Mouse (Mus musculus) CD4-positive, CD25-positive, alpha-beta regulatory T cell, adult 2 months (primary cell): ENCODE results near the gene Smyd1.
"Not testable (repeated sequence)": the region's sequence is repeated elsewhere in the genome, so short reads cannot be mapped to it uniquely, and the experiment has no call there.

Experiments used
- DNase-seq: peaks from one replicate; pipeline ENCODE4 v3.0.0-alpha.2; 2012; ENCODE audit warnings: low read depth, low spot score

Gene Smyd1

DNA sequence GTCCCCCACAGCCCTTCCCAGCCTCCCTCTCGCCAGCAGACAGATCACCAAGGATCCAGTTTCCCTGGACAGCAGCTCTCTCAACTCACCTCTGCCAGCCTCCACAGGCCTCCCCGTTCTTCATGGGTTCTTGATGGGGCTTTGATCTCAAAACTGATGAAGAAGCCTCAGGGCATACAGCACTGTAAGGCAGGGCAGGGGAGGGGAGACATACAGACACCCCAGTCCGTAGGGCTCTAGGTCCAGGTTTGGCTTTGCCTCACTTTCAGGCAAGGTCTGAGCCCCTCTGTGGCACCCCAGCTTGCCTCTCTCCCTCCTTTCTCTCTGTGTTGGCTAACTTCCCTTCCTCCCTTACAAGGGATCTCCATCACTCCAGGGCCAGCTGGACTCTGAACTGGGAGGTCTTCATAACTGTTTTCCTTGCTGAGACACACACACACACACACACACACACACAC is at the start of gene Smyd1:
Gene Smyd1, minus strand, starts transcription at position 408 of the 458 bp plus-strand sequence.
- no peak for DNase-seq

GRCm38 (mm10) chr6:71371085-71371605 is 49.1 kb upstream of the Smyd1 start:
- no peak for DNase-seq

GRCm38 (mm10) chr6:71369416-71369815 is 47.4 kb upstream of the Smyd1 start:
- no peak for DNase-seq

DNA sequence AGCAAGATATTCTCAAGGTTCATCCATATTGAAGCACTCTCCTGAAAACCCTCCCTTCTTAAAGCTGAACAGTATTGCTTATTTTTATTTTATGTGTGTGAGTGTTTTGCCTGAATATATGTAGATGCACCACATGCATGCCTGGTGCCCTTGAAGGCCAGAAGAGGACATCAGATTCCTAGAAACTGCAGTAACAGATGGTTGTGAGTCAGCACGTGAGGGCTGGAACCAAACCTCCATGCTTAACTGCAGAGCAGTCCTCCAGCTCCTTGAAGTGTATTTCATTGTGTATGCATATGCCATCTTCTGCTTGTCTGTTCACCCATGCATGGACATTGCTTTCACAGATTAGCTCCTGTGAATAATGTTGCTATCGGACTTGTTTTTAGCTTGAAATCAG is 42.0 kb upstream of the Smyd1 start:
- DNase-seq: no peak

- DNase-seq: no peak
Observed at GRCm38 (mm10) chr6:71361156-71361670, 39.2 kb upstream of the Smyd1 start.

DNA sequence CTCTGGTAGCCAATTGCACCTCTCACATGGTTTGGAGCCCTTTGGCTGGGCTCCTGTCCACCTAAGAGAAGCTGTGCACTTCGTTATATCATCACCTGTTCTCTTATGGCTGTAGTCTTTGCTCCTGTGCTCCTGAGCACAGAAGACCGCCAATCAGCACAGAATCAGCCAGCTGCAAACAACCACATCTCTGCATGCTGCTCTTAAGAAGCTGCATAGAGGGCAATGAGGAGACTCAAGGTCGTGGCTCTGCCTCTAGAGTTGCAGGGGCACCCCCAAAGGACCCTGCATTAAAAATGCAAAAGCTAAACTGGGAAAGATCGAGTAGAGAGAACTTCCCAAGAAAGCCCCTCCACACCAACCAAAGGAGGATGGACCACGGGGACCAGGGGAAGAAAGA is 38.7 kb upstream of the Smyd1 start:
- no peak for DNase-seq

GRCm38 (mm10) chr6:71360221-71360620 is 38.2 kb upstream of the Smyd1 start:
- no peak for DNase-seq

GRCm38 (mm10) chr6:71357493-71357892 is 35.5 kb upstream of the Smyd1 start:
- no peak for DNase-seq

DNA sequence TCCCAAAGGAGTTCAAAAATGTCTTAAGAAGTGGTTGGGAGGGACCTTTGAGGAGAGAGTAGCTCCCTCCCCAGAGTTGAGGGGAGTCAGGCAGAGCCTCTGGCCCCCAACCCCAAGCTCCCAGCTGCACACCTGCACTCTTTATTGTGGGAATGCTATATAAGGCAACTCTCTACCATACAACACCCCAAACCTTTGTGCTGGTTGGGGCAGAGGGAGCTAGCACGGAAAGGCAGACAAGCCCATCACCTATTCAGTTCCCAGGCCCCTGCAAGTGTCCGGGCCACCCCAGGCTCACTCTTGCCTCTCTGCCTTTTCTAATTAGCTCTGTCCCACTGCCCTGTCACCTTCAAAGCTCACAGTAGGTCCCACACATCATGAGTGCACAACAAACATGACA is 31.7 kb upstream of the Smyd1 start:
- no peak for DNase-seq

- DNase-seq: no peak
Observed at GRCm38 (mm10) chr6:71352866-71353427, 30.9 kb upstream of the Smyd1 start.

GRCm38 (mm10) chr6:71352201-71352600 is 30.2 kb upstream of the Smyd1 start:
- DNase-seq: no peak

DNA sequence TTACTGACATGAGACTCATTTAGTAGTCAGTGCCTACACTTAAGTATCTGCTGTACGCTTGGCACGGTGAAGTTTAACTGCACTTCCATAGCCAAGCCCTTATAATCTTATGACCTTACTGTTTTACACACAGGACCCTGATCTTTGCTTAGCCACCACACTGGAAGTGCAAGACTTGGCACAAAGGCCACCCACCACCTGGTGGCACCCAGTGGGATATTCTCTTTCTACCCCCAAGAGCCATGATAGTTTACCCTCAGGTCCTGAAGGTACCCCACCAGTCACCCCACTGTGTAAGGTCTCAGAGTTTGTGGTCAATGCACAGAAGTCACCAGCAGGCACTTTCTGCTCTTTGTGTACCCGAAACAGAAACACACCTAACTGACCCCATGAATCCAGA is 29.2 kb upstream of the Smyd1 start:
- DNase-seq: no peak

DNA sequence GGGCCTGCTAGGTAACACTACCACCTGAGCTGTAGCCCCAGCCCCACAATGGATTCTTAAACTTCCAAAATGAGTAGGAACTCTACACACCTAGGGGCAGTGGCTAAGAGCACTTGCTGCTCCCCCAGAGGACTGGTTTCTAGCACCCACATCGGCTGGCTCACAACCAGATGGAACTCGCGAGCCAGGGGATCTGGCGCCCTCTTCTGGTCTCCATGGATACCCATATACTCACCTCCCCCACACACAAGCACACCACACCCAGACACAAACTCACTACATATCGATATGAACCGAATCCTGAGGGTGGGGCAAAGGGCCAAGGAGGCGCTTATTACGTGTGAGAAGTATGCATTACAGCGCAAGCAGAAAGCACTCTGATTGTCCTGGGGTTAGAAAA is 26.0 kb upstream of the Smyd1 start:
- peak; percentile 27 for DNase-seq

DNA sequence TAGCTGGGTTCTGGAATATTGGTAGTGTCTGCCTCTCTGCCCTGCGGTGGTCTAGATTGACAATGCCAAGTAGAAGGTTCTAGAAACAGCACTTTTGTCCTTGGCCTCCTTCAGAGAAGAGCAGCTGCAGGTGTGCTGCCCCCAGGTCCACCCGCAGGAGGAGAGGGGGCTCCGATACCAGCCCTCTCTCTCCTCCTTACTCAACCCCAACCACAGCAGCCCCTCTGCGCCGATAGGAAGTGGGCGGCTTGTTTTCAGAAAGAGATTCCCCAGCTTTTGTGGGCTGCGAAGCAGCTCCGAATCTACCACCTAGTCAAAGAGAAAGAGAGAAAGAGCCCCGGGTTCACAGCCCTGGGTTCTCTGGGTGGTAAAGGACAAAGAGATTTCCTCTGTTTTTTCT is 19.1 kb upstream of the Smyd1 start:
- peak; percentile 17 for DNase-seq

- no peak for DNase-seq
Observed at GRCm38 (mm10) chr6:71339351-71339750, 17.3 kb upstream of the Smyd1 start.

GRCm38 (mm10) chr6:71338941-71339340 is 16.9 kb upstream of the Smyd1 start:
- DNase-seq: no peak

GRCm38 (mm10) chr6:71337666-71338065 is 15.6 kb upstream of the Smyd1 start:
- DNase-seq: no peak

DNA sequence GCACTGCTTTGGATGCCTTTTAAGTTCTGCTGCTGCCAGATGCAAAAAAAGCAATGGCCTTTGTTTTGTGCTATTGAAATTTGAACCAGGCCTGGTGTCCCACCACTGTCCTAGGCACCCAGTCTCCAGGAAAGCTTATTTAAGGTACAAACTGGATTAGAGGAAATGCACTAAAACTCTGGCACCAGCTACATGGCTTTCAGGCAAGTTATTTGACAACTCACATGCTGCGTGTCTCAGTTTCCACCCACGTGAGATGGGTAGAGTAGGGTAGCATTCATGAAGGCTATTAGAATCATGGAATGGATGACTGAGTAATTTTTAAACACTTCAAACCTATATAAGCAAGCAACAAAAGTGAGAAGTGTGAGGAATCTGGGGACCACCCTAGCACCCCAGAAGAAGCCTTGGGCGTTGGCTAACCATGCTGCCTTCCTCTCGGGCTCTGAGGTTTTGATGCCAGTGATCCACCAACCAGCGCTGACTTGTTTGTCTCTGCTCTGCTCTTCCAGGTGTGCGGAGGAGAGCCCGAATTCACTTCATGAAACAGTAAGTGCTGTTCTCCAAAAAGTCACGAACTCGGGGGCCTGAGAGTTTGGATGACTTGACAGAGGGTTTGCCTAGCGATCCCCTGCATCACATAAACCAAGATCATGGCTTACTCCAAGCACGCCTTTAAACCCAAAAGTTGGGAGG is 11.7 kb upstream of the Smyd1 start:
- no peak for DNase-seq

- no peak for DNase-seq
Observed at GRCm38 (mm10) chr6:71333031-71333430, 11.0 kb upstream of the Smyd1 start.

GRCm38 (mm10) chr6:71332236-71332965 is 10.4 kb upstream of the Smyd1 start:
- DNase-seq: no peak

DNA sequence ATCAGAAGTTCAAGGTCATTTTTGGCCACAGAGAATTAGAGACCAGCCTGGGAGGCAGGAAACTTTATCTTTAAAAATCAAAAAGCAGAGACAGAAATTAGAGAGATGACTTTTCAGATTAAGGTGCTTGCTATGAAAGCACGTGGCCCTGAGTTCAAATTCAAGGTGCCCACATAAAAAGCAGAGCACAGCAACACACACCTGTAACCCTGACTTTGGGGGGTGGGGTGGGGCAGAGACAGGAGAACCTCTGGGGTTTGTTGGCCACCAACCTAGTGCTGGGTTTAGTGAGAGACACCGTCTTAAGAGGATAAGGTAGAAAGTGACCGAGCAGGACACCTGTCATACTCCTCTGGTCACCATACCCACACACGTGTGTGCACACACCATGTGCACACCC is 9.5 kb upstream of the Smyd1 start:
- DNase-seq: not testable (repeated sequence)

DNA sequence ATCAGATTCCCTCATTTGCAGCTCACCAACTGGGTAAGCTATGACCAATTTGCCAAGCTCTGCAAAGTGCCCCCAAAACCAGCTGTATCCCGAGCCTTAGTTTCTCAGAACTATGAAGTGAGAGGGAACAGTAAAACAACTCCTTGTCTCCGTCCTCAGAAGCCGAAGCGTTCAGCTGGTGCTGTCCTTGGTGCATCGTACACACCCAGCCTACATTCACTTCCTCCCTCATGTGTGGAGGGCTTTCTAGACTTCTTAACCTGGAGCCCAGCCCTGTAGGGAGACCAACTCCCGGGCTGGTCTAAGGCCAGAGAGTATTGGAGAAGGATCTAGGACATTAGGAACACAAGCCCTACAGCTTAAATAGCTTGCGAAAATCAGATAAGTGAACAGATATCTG is 8.5 kb upstream of the Smyd1 start:
- no peak for DNase-seq
